Mouse (Mus musculus): ENCODE data around the gene Slc25a22. TPM values are rescaled to one million over a fixed set of nuclear protein-coding genes. Genes with fewer than 3 reads are reported as not detected.

The Slc25a22 gene
- 57.4 and 60.9 TPM in 2 replicates for polyA plus RNA-seq (2016; fragmentation: Nextera tagmentation; extraction: Ambion mirVana)

DNA sequence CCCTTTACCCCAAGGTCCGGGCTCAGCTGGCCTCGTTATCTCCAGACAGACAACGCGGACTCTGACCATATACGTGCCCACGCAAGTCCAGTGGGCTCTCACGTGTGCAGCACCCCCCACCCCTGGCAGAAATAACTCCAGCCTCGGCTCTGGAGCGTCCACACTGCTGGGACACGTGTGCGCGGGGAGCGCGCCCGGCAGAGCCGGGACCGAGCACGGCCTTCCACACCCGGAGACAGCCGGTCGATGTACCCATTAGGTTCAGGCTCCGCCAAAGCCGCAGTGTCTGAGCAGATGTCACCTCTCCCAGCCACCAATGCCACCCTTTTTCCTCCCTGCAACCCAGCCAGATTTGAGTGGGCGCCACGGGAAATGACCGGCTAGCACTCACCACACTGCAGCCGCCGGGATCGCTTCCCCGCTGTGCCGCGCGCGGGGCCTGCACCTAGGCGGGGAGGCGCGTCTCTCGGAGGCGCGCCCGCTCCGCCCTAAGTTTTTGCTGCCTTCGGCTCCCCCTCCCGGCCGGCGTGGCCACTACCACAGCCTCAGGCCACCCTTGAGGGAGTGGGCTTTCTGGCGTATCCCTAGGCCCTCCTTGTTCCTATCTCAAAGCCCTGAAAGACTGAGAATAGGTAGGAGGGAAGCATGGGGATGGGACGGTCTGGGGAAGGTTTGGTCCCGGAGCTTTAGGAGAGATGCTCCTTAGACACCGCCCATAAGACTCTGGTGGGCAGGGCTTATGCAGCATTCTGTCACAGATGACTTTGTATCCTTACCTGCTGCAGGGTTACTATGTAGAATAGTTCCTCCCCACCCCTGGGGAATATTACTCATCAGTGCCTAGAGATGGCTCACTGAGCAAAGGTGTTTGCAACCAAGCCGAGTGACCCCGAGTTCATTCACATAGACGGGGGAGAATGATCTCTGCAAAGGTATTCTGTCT lies at the start of gene Slc25a22:
Gene Slc25a22, minus strand, starts transcription at position 715 of the 943 bp plus-strand sequence.
- H3K36me3 ChIP-seq (replicated peaks) = peaks cover 53% of the 10 kb centered on the region
- peak; percentile 85 for ATAC-seq (ENCODE audit: low FRiP score)
- no peaks in the 10 kb centered on the region for H3K9me3 ChIP-seq
- peak within 1 kb of the TSS; percentile 83 for H3K9ac ChIP-seq
- peak within 1 kb of the TSS; percentile 59 for H3K4me3 ChIP-seq (replicated peaks)
- peak within 1 kb of the TSS; percentile 76 for H3K27ac ChIP-seq
- H3K27me3 ChIP-seq = no peaks in the 10 kb centered on the region
- WGBS = 5% methylated on average over 53 of the region's 53 CpGs
- H3K4me1 ChIP-seq = peaks cover 59% of the 10 kb centered on the region
- peak within 1 kb of the TSS; percentile 94 for H3K4me2 ChIP-seq

DNA sequence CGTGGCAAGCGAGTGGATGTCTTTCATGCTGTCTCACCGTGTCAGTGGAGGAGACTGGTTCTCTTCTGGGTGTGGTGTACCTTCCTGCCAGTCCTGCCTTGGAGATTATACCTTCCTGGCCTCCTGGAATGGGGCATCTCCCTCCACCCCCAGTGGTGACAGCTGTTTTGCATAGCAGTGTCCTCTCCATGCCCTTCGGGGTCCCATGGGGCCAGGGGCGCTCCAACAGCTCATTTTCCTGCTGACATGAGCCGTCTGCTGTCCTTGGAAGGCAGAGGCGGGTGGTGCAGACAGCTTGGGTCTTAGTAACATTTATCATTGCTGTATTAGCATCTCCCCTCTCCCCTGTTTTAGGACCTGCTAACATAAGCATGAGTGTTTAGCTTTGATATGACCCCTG lies 49.4 kb upstream of the Slc25a22 start:
- peaks cover 13% of the 10 kb centered on the region for H3K4me1 ChIP-seq
- H3K27me3 ChIP-seq = peaks cover 18% of the 10 kb centered on the region
- H3K9me3 ChIP-seq = no peaks in the 10 kb centered on the region
- 89% methylated on average over 7 of the region's 7 CpGs for whole genome bisulfite sequencing
- no peak overlapping the region for H3K4me2 ChIP-seq
- H3K27ac ChIP-seq = no peak overlapping the region
- 0 out of 2 replicates have a peak, but pooled peaks cover 7% of the 10 kb centered on the region for H3K36me3 ChIP-seq (replicated peaks)
- ATAC-seq (ENCODE audit: low FRiP score) = no peak
- H3K9ac ChIP-seq = no peak overlapping the region
- no peak overlapping the region for H3K4me3 ChIP-seq (replicated peaks)

DNA sequence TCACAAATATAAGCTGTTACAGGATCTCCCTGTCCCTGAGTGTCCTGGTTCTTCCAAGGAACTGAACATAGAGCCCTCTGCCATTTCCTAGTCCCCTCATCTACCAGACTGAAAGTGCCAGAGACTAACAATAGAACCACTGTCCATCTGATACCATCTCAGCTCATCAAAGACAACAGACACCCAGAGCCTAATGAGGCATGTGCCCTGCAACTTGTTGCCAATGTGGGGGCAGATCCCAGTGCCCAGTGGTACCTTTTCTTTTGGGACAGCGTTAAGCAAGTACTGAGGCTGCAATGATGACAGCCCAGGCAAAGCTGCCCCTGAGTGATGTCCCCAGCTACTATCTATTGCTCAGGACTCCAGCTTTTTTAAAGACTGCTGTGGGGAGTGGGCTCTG lies 48.5 kb upstream of the Slc25a22 start:
- 86% methylated on average over 1 of the region's 1 CpGs for WGBS
- Histone ChIP-seq H3K4me1 (peaks cover 20% of the 10 kb centered on the region), H3K36me3 (replicated peaks) (no peaks in the 10 kb centered on the region), H3K9ac (no peak overlapping the region), H3K4me2 (no peak overlapping the region), H3K27ac (no peak overlapping the region), H3K9me3 (no peaks in the 10 kb centered on the region), H3K27me3 (peaks cover 24% of the 10 kb centered on the region), H3K4me3 (replicated peaks) (no peak overlapping the region)
- no peak for ATAC-seq (ENCODE audit: low FRiP score)

DNA sequence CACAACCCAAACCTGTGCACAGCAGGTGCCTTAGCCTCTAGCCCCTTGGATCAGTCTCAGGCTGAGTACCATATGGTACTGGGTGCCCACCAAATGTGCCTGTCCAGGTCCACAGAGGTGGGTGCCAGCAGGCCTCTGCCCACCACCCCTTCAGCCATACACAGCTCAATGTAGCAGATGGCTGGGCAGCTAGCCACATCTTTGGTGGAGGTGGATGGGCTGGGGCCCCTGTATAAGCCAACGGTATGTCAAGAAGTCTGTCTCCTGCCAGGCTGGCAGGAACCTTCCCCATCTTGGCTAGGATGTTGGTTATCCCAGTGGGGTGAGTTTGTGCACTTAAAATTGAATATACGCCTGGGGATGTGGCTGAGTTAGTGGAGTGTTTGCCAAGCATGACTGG lies 47.9 kb upstream of the Slc25a22 start:
- peaks cover 25% of the 10 kb centered on the region for H3K27me3 ChIP-seq
- ATAC-seq (ENCODE audit: low FRiP score) = no peak
- H3K4me1 ChIP-seq = peaks cover 25% of the 10 kb centered on the region
- H3K9me3 ChIP-seq = no peaks in the 10 kb centered on the region
- H3K9ac ChIP-seq = no peak overlapping the region
- H3K27ac ChIP-seq = no peak overlapping the region
- no peak overlapping the region for H3K4me3 ChIP-seq (replicated peaks)
- H3K4me2 ChIP-seq = no peak overlapping the region
- no peaks in the 10 kb centered on the region for H3K36me3 ChIP-seq (replicated peaks)
- WGBS = 87% methylated on average over 2 of the region's 2 CpGs

DNA sequence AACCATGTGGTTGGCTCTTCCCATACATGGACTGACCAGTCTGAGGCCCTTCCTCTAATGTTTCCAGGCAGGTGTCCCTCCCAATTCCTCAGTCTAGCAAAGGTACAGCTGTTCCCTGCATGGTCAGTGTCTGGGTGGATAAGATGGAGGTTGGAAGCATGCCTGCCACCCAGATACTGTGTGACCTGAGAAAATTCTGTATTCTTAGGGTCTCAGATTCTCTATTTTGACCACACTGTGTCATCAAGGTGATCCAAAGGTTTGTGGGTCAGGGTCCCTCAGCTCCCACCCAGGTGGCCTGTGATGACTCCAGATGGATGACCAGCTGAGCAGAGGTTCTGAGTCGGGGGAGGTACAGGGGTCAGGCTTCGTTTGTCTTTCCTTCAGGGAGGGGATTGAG lies 47.5 kb upstream of the Slc25a22 start:
- peaks cover 25% of the 10 kb centered on the region for H3K4me1 ChIP-seq
- no peak overlapping the region for H3K4me2 ChIP-seq
- ATAC-seq (ENCODE audit: low FRiP score) = no peak
- H3K9ac ChIP-seq = no peak overlapping the region
- no peaks in the 10 kb centered on the region for H3K9me3 ChIP-seq
- H3K27ac ChIP-seq = no peak overlapping the region
- 70% methylated on average over 2 of the region's 2 CpGs for WGBS
- peaks cover 28% of the 10 kb centered on the region for H3K27me3 ChIP-seq
- no peaks in the 10 kb centered on the region for H3K36me3 ChIP-seq (replicated peaks)
- no peak overlapping the region for H3K4me3 ChIP-seq (replicated peaks)

DNA sequence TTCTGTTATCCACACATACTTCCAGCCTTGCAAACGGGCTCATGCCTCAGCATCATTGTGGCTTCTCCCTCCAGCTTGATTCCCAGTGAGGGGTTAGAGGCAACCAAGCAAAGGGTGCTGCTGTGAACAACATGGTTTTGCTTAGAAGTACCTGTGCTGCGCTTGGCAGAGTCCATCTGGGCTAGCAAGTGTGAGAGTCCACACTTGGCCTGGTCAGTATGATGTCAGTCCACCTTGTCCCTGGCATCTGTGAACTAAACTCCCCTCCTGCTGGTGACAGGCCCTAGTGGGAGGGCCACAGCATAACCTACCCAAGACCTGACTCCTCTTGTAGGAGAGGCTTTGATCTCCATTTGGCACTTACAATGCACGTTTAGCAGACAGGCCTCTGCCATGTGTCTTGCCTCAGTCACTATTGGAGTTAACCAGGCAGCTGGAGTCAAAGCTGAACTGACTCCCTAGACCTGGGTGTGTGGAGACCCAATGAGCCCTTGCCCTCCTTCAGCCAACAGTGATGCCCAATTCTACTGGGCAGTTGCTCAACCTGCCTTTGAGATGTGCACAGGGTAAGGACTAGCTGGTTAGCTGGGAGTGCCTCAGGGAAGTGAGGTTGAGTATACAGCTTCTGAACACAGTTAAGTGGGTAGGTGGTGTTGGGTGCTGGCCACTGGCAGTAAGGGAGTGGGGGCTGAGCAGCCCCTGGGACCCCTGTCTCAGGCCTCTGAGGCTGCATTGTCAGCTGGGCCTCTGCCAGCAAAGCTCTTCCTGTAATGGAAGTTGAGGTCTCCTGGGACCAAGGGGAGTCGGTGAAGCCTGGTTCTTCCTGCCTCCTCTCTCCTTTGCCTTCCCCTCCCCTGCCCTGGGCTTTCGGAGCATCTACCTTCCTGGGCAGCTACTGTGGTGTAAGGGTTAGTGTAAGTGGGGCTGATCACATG lies 46.8 kb upstream of the Slc25a22 start:
- H3K27me3 ChIP-seq = peaks cover 30% of the 10 kb centered on the region
- no peak overlapping the region for H3K27ac ChIP-seq
- H3K9ac ChIP-seq = no peak overlapping the region
- WGBS = 81% methylated on average over 5 of the region's 5 CpGs
- no peak for ATAC-seq (ENCODE audit: low FRiP score)
- no peaks in the 10 kb centered on the region for H3K36me3 ChIP-seq (replicated peaks)
- no peak overlapping the region for H3K4me2 ChIP-seq
- peaks cover 25% of the 10 kb centered on the region for H3K4me1 ChIP-seq
- no peak overlapping the region for H3K4me3 ChIP-seq (replicated peaks)
- no peaks in the 10 kb centered on the region for H3K9me3 ChIP-seq

DNA sequence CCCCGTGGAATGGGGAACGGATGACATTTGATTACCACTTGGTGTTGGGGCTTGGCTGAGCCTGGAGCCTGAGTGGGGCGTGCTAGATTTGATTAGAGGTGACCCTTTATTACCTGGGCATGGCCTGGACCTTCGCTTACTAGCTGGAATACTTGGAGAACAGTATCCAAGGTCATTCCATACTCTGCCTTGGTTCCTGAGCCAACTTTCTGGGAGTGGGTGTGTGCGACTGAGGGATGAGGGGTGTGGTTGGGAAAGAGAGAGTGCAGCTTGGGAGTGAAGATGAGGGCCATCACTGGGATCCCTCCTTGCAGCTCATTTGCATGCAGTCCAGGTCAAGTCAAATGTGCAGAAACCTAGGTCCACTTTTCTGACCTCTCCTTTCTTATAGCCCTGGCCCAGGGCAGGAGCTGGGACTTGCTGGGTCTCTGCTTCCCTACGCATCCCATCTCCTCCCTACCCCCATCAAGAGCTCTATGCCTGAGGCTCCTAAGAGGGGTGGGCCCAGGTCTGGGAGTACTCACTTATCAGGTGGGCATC lies 45.5 kb upstream of the Slc25a22 start:
- 0 out of 2 replicates have a peak overlapping the region, but pooled peaks have one; percentile 10 for H3K4me2 ChIP-seq
- H3K9me3 ChIP-seq = no peaks in the 10 kb centered on the region
- peaks cover 34% of the 10 kb centered on the region for H3K27me3 ChIP-seq
- H3K27ac ChIP-seq = no peak overlapping the region
- H3K36me3 ChIP-seq (replicated peaks) = no peaks in the 10 kb centered on the region
- no peak overlapping the region for H3K9ac ChIP-seq
- 73% methylated on average over 6 of the region's 6 CpGs for WGBS
- no peak for ATAC-seq (ENCODE audit: low FRiP score)
- H3K4me1 ChIP-seq = peaks cover 25% of the 10 kb centered on the region
- H3K4me3 ChIP-seq (replicated peaks) = 0 out of 2 replicates have a peak overlapping the region, but pooled peaks have one; percentile 8

DNA sequence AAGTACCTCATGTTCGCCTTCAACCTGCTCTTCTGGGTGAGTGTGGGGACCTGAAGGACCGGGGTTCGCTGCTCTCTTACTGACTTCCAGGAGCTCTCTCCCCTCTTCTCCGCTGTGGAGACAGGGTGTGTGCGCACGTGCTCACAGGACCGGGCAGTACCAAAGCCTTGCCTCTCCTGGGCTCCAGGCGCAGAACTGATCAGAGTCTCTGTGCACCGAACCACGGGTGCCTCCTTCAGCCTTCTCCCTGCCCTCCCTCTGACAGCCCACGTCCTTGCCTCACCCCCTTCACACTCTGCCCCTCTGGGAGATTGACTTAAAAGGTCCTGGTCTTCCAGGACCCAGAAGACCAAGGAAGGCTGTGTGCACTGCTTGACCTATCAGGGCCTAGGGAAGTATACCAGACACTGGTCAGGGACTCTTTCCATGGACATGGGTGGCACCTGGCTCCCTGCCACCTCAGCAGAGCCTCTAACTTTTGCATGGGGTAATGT lies 44.9 kb upstream of the Slc25a22 start:
- Histone ChIP-seq H3K9me3 (no peaks in the 10 kb centered on the region), H3K4me1 (peaks cover 25% of the 10 kb centered on the region), H3K27ac (no peak overlapping the region), H3K4me2 (peak overlapping the region; percentile 92), H3K36me3 (replicated peaks) (no peaks in the 10 kb centered on the region), H3K9ac (peak overlapping the region; percentile 61), H3K27me3 (peaks cover 40% of the 10 kb centered on the region), H3K4me3 (replicated peaks) (peak overlapping the region; percentile 50)
- peak; percentile 7; the same call in 1 of the 2 replicates for ATAC-seq (ENCODE audit: low FRiP score)
- WGBS = 4% methylated on average over 11 of the region's 11 CpGs

DNA sequence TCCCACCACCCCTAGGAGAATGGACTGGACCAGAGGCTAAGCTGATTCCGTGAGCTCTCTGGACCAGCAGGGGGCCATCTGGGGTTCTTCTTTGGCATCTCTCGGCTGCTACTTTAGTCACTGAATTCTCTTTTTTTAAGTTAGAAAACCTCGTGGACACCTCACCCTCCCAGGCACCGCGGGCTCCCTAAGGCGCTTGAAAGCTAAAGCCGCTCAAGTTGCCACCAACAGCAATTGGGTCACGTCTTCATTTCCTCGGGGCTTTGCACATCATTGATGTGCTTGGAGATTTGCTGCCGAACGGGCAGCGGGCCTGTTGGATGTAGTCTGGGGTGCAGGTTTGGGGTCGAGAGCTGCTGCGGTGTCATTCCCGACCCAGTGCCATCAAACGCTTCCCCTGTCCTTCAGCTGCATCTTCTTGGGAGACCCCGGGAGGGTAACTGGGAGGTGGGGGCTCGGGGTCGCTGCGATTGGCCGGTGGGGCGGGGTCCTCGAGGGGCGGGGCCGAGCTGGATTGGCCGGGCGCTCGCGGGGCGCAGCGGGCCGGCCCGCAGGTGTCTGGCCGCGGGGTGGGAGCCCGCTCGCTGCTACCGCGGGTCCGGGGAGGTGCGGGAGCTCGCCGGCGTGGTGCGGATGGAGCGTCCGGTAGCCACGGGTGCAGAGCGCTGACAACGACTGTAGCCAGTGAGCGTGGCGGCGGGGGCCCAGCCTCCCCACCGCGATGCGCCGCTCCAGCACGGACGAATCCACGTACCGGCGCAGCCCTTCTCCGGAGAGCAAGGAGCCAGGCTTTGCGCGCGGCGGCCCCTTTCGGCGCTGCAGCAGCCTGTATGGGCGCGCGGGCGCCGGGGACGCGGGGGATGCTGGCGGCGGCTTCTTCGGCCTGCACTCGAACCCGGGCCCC lies 44.1 kb upstream of the Slc25a22 start:
- 1% methylated on average over 81 of the region's 81 CpGs for WGBS
- H3K27me3 ChIP-seq = peaks cover 48% of the 10 kb centered on the region

DNA sequence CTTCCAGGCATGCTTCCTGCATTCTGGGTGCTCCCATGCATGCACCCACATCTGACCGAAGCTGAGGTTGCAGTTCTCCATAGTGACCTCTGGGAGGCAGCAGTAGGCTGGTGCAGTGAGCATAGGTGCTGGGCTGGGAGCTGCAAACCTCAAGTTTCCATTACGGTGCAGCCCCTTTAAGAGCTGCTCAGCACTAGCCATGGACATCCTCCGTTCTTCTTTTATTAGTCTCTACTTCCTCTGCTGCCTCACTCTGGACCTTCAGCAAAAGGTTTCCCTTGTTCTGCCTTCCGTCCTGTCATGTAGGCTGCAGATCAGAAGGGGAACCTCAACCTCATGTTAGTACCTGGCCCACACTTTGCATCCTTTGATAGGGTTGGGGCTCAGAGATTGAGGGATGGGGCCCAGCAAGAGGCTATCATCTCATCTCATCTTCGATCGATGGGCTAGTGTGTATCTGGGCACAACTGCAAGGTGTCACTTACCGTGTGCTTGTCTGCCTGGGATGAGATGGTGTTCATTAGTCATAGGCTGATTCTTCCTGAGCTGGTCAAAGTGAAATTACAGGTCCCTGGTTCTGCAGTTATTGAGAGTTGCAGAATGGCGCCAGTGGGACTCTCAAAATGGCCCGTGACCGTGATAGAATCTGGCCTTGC lies 43.3 kb upstream of the Slc25a22 start:
- Histone ChIP-seq H3K27me3 (peaks cover 56% of the 10 kb centered on the region), H3K4me1 (peaks cover 37% of the 10 kb centered on the region), H3K9ac (peak overlapping the region; percentile 61), H3K4me3 (replicated peaks) (peak overlapping the region; percentile 50), H3K27ac (no peak overlapping the region), H3K36me3 (replicated peaks) (no peaks in the 10 kb centered on the region), H3K9me3 (no peaks in the 10 kb centered on the region), H3K4me2 (peak overlapping the region; percentile 92)
- ATAC-seq (ENCODE audit: low FRiP score) = peak; percentile 49
- 9% methylated on average over 10 of the region's 10 CpGs for WGBS

More for the DNA sequence above, 44.1 kb upstream of the Slc25a22 start:
- Histone ChIP-seq H3K4me3 (replicated peaks) (peak overlapping the region; percentile 50), H3K27ac (no peak overlapping the region), H3K4me2 (peak overlapping the region; percentile 92), H3K9ac (peak overlapping the region; percentile 61), H3K36me3 (replicated peaks) (no peaks in the 10 kb centered on the region), H3K9me3 (no peaks in the 10 kb centered on the region), H3K4me1 (peaks cover 29% of the 10 kb centered on the region)
- ATAC-seq (ENCODE audit: low FRiP score) = peak; percentile 77

All from forebrain, embryonic 12.5 days (tissue).